Mouse (Mus musculus): ENCODE measurements around the gene Ccdc191. TPM values are rescaled to one million over a fixed set of nuclear protein-coding genes. Genes with fewer than 3 reads are reported as not detected.

Ccdc191 gene
- total RNA-seq (2021): 1 to 10 TPM; 2.7 to 3.3 TPM
- long read RNA-seq, experiment 1, partial matches to known transcripts: 3 of 3 reads
- long read RNA-seq, experiment 1, other reads (novel, unspliced or antisense): 0 of 3 reads
- long read RNA-seq, experiment 2, partial matches to known transcripts: 2 of 4 reads
- long read RNA-seq, experiment 2, other reads (novel, unspliced or antisense): 2 of 4 reads

DNA sequence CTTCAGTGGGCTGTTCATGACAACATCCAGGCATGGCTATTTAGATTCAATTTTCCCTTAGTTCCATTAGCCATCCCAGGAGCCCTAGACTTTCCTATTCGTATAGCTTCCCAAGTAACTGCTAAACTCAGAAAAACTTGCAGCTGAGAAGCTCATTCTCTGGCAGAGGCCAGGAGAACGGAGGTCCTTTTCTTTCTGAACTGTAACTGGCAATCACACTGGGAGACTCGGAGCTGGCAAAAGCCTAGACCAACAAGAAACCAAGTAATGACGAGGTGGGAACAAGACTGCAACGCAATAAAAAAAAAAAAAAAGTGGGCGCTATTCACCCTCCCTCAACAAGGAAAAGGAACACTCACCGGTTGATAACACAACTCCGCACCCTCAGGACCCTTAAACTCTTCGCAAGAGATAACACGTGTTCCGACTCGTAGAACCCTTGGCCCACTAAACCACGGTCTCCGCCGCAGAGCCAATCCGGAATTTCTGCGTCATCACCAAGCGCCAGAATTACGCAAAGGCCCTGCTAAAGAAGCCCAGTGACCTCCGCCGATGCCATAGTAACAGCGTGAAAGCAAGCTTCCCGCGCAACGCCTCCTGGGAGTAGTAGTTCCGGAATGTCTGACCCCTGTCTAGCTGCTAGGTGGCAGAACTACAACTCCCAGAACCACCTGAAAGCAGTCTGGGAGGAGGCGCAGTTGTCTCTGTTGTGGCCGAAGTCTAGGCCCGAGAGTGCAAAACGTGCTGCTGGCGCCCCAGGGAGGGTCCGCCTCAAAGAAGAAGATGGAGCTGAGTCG, at the start of gene Ccdc191:
TSS of gene Ccdc191 (plus strand) at position 593 of the 797 bp plus-strand sequence.
- peak; percentile 89 to 98 for DNase-seq (ENCODE audit: low spot score in 2 of 2)

DNA sequence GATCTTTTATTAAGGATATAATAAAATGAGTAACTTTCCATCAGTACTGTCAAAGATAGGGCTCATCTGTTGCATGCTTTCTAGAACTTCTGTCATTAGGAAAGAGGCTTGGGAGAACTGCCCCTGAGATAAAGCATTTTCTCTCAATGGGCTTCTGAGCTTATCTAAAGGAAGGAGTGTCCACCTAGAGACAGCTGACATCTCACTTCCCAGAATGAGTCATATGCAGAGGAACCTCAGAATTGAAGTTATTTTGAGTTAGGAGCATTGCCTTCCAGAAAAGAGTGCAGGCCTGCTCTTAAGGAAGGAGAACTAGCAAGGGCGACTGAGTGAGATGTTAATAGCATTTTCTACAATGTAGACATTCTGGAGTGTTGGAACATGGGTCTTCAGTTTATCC, 48.4 kb upstream of the Ccdc191 start:
- no peak for DNase-seq (ENCODE audit: low spot score in 2 of 2)

DNA sequence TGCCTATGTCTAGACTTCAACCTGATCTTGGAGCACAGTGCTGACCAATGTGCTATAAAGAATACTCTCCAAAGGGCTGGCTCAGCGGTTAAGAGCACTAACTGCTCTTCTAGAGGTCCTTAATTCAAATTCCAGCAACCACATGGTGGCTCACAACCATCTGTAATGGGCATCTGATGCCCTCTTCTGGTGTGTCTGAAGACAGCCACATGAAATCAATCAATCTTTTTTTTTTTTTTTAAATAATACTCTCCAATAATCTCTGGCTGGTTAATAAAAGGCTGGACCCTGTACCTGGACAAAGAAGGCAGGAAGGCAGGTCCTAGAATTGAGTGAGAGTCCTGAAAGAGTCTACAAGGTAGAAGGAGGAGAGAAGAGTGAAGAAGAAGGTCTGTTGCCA, 39.8 kb upstream of the Ccdc191 start:
- no peak for DNase-seq (ENCODE audit: low spot score in 2 of 2)

DNA sequence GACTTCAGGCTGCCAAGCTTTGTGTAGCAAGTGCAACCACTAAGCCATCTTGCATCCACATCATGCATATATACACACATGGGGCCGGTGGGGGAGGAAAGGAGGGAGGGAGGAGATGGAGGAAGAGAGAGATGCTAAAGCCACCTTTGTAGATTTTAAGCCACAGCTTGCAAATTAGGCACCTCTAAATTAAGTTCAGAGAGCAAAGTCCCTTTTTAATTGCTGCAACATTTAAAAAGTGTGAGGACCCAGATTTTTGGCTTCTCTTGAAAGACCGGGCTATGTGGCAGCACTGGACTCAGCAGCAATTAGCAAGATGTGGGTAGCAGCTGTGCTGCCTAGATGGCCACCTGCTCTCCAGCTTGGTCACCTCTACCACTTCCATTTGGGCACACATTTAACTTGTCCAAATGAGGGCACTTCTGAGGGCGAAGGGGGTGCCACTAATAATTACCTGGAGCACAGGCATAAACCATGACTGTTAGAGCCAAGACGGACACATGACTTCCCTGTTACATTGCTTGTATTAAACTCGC, 30.6 kb upstream of the Ccdc191 start:
- DNase-seq (ENCODE audit: low spot score in 2 of 2): no peak

DNA sequence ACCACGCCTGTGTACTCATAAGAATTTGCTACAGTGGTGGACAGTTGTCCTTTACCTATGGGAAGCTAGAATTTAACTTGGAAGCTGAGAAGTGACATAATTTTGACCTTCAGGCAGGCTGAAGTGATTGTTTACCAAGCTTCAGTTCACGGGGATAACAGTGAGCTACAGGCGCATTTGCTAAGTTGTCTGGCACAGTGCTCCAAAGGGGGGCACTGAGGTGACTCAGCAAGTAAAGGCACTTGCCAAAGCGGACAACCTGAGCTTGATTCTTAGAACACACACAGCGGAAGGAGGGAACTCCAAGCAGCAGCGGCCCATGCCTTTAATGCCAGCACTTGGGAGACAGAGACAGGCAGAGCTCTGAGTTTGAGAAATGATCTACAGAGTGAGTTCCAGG, 29.0 kb upstream of the Ccdc191 start:
- no peak for DNase-seq (ENCODE audit: low spot score in 2 of 2)

DNA sequence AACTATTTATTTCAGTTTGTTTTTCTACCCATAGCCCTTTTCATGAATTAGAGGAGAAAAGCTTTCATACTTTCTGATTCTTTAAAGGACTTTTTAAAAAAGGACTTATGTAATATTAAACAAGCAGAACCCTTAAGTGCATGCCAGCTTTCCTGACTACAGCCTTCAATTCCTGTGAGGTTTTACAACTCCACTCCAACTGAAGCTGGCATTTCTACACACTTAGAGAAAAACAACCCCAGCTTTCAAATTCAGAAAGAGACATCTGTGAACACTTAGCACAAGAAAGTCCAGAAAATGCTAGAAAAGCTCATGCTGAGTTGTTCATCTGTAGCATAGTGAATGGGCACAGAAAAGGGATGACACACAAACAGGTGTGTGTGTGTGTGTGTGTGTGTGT, 19.8 kb upstream of the Ccdc191 start:
- no peak for DNase-seq (ENCODE audit: low spot score in 2 of 2)

DNA sequence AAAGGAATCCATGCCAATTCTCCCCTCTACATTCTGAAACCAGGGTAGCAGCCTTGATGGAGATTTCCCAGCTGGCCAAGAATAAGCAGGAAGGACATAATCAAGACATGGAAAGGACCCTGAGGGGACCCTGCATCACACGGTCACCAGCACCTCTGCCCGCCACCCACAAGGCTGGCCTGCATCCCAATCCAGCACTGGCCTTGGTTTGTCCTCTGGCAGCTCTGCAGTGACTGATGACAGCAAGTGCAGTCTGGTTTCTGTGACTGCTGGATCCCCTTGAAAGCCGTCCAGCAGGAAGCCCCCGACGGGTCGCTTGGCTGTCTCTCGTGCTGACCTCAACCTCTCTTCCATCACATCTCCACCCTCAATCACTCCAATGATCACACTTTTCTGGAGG, 18.2 kb upstream of the Ccdc191 start:
- DNase-seq (ENCODE audit: low spot score in 2 of 2): no peak

DNA sequence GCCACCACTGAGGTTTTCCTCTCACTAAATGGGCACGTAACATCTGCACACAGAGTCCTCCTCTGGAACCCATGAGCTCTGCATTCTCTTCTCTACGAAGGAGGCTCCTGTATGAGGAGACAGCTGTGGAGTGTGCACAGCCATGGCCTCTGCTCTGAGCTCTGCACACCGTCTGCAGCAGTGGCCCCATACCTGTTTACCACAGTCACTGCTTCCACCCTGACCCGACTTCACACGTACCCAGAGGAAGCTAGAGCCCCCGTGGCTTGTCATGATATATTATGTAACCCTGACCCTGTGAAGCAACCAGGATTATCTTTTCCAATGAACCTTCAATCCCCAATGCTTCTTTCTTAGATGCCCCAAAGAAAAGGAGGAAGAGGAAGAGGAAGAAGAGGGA, 9.8 kb upstream of the Ccdc191 start:
- no peak for DNase-seq (ENCODE audit: low spot score in 2 of 2)

DNA sequence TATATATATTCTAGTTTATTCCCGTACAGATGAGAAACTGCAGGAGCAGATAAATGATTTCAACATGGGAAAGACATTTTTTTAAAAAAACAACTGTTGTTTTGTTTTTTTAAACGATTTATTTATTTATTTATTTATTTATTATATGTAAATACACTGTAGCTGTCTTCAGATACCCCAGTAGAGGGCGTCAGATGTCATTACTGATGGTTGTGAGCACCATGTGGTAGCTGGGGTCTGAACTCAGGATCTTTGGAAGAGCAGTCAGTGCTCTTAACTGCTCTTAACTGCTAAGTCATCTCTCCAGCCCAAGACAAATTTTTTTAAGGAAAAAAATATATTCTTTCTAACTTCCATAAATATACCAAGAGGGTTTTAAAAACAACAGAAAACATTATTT, 8.0 kb upstream of the Ccdc191 start:
- no peak for DNase-seq (ENCODE audit: low spot score in 2 of 2)

DNA sequence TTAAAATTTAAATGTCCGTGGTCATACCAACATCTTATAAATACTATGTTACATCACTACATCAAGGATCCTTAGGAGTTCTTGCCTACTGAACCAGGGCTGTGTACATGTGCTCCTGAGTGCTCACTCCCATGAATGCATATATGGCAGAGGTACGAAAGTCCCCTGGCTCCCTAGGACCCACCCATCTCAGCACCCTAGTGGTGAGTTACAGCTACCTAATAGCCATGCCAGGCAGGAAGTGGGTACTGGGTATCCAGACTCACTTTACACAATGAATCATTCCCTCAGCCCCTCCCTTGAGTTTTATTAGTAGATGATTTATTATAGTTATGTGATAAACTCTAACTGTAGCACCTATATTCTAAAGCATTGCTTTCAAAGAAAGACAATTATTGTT, 7.3 kb upstream of the Ccdc191 start:
- DNase-seq (ENCODE audit: low spot score in 2 of 2): no peak

DNA sequence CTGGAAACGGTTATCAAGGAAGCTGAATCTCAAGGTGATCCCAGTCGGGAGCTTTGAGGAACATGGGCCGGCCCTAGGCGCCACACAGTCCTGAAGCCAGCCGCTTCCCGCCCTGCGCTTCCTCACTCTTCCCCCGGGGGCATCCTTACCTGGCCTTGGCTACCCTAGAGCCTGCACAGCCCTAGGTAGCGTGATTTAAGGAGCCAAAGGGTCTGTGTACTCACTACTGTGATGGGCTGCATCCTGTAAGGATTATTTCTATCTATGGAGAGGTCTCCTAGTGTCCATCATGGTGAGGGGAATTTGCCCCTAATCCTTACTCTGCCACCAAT, 371 bp downstream of the Ccdc191 start:
- no peak for DNase-seq (ENCODE audit: low spot score in 2 of 2)

DNA sequence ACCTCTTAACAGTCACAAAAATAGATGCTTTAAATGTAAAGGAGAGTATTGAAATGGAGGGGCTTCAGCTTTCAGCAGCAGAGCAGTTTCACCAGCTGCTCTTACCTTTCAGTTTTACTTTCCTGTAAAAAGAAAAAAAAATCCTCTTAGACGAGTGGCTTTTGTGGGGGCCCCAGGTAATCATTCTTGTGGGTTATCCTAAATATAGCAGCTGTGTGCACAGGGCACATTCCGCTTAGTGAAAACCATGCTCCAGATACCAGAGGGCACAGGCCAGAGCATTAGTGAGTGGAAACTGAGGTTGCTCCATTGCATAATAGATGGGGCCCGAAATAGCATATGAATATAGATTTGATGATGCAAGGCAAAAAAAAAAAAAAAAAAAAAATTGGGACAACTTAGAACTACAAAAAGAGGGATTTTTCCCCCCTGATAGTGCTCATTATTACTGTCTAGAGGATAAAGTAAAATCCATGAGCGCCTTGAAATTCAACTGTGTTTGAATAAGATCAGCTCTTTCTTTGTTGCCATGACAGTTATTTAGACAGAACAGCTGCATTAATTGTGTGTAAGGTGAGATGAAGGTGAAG, 1.2 kb downstream of the Ccdc191 start:
- DNase-seq (ENCODE audit: low spot score in 2 of 2): no peak

DNA sequence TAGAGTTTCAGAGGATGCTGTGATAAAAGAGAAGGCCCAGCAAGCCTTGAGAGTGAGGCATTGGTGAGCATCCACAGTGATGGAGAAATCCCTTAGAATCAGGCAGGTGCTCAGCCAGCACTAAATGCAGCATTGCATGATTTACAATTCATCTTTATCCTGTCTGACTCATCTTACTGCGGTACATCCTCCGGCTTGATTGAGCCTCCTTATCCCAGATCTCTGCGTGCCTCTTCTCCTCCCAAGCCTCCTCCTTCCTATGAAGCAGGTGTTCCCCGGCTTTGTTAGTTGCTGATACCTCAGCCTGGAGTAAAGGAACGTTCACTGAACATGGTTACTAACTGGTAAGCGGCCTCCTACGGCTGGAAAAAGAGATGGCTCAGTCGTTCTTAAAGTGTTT, 4.9 kb downstream of the Ccdc191 start:
- no peak for DNase-seq (ENCODE audit: low spot score in 2 of 2)

DNA sequence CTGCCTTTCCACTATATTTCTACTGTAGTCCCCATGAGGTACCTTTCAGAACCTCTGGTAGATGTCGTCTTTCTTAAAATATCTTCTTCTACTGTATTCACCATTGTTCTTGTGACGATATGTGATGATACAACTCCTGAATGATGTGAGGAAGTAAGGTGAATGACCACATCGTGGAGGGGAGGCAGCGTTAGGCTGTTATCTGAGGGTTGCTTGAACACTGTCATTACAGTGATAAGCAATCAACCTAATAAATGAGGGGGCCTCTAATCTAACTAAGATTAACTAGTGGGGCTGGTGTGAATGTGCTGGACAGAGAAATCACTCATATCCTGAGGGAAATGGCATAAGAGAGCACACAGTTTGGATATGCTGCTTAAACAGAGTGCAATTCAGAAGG, 10.5 kb downstream of the Ccdc191 start:
- DNase-seq (ENCODE audit: low spot score in 2 of 2): no peak

DNA sequence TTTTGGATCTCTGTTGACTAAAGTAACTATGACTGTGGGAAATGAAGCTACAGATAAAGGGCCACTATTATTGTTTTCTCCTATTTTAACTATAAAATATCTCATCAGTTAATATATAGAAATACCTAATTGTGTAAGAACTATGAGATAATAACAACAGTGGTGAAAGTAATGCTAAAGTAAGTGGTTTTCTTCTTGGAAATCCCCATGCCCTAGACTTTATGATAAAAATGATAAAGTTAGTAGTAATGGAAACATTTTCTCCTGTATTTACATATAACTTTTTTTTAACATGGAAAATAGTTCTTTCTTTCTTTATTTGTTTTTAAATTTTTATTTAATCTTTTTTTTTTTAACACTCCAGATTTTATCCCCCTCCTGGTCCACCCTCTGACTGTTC, 11.0 kb downstream of the Ccdc191 start:
- DNase-seq (ENCODE audit: low spot score in 2 of 2): no peak

DNA sequence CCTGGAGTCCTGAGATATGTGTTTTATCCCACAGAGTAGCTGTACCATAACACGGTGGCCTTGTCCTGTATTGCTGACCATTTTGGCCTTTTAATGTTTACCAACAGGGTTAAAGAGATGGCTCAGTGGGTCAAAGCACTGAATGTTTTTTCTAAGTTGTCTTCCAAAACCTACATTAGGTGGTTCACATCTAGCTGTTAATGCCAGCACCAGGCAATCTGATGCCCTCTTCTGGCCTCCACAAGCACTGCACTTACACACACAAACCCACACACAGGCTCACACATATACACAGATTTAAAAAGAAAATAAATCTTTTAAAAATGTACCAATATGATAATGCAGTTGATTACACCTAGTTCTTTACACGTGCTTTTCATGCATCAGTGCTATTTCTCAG, 19.3 kb downstream of the Ccdc191 start:
- DNase-seq (ENCODE audit: low spot score in 2 of 2): no peak

DNA sequence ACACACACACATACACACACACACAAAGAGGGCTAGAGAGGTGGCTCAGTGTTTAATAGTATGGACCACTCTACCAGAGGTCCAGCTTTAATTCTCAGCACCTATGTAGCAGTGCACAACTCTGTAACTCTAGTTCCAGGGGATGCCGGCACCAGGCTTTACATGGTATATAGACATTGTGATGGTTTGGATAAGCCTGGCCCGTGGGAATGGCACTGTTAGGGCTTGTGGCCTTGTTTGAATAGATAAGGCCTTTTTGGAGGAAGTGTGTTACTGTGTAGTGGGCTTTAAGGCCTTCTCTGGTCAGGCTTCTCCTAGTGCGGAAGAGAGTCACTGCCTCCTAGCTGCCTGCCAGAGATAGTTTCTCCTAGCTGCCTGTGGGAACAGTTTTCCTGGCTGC, 29.3 kb downstream of the Ccdc191 start:
- no peak for DNase-seq (ENCODE audit: low spot score in 2 of 2)

DNA sequence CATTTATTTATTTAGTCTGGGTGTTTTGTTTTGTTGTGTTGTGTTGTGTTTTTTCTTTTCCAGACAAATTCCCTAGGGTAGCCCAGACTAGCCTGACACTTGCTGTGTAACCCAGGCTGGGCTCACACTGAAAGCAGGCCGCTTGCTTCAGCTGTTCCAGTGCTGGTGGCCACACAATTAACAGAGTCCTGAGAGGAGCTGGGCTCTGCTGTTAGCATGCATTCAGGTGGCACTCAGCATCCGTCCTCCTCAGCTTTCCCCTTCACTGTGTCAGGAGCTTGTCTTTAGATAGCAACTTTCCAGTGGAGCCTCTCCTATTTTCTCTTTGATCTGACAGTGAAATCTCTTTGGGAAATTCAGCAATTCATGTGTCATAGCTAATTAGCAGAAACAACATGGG, 32.4 kb downstream of the Ccdc191 start:
- DNase-seq (ENCODE audit: low spot score in 2 of 2): no peak

DNA sequence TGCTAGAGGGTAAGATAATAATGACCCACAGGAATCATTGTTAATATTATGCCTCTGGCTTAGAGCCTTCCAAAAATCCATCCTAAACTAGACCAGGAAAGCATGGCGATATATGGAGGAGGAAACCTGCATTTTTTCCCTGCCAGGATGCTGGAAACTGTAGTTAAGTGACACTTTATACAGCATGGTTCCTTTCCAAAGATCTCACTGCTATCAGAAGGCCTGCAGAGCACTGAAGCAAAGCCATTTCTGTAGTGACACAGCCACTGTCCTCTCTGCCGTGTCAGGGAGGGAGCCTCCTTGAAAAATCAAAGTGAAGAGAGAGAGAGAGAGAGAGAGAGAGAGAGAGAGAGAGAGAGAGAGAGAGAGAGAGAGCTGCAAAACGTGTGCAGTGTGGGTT, 33.0 kb downstream of the Ccdc191 start:
- no peak for DNase-seq (ENCODE audit: low spot score in 2 of 2)

DNA sequence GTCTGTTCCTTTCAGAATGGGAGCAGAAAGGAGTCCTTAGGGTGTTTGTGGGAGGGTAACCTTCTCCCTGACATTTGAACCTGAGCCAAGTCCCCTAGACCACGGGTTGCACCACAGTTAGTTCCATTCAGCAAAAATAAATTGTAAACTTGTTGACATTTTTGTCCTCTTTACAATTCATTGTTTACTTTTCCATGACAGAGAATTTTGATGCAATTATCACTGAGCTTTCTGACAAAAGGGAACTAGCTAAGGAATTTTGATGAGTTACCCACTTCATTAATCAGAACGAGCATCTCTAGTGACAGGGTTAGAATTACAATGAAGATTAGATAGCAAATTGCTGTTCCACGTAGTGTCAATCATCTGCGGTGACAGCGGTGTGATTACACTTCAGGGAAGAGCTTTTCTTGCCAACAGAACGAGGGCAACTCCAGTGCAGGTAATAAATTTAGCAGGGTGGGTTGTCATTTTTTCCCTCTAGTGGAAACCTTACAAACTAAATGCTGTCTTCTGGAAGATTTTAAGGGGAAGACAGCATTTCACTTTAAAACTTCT, 35.5 kb downstream of the Ccdc191 start:
- no peak for DNase-seq (ENCODE audit: low spot score in 2 of 2)

DNA sequence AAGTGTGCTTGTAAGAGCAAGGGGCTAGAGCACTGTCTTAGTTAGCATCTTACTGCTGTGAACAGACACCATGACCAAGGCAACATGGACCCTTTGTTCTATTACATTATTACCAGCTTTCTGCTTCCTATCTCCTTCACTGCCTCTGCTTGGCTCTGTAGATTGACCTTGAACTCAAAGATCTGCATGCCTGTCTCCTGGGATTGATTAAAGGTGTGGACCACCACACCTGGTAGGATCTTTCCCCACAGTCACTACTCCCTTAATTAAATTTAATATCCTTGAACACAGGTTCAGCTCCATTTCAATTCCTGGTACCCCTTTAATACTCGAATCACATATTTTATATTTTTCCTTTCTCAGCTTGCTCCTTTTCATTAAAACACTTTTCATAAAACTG, 36.2 kb downstream of the Ccdc191 start:
- no peak for DNase-seq (ENCODE audit: low spot score in 2 of 2)

DNA sequence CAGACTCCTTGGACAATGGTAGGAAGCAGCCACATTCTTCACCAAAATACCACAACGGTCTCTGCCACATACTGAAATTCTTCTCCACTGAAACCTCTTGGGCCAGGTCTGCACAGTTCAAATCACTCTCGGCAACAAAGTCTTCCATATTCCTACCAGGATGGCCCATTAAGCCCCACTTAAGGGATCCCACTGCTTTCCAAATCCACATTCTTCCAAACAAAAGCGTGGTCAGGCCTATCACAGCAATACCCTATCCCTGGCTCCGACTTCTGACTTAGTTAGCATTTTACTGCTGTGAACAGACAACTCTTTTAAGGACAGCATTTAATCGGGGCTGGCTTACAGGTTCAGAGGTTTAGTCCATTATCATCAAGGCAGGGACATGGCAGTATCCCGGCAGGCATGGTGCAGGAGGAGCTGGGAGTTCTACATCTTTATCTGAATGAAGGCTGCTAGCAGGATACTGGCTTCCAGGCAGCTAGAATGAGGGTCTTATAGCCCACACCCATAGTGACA, 36.8 kb downstream of the Ccdc191 start, which contains the start of gene Qtrt2:
TSS of gene Qtrt2 (minus strand) at position 469 of the 519 bp plus-strand sequence.
- no peak for DNase-seq (ENCODE audit: low spot score in 2 of 2)

Data from gastrocnemius, postnatal 4 days (tissue).